In genomic region chr13:95374701-95375553, GRCm38 (mm10) we compare ENCODE assay signal across 7 mouse cellular contexts. TPM values are rescaled to one million over a fixed set of nuclear protein-coding genes. Genes with fewer than 3 reads are reported as not detected.
DNase-seq lines count a peak whose midpoint lies in the region; ATAC-seq lines count a peak whose summit lies in the region.

Aggf1 (minus strand) TSS chr13:95375352.

- DNase-seq in adrenal gland, adult 8-10 months = peak; percentile 88
- DNase-seq in embryo, embryonic 9.5 days (ENCODE audit: extremely low spot score) = peak; percentile 86
- peak; percentile 74 to 91 for DNase-seq in gastrocnemius, postnatal 4 days (ENCODE audit: low spot score in 2 of 2)
- DNase-seq in left cerebral cortex, postnatal 36 days (ENCODE audit: low spot score in 2 of 2) = peak; percentile 92 to 93
- DNase-seq in midbrain, embryonic 11.5 days (ENCODE audit: low spot score, missing footprints) = peak; percentile 99
- peak; percentile 81 for DNase-seq in skeletal muscle tissue, adult 2 months (ENCODE audit: low read depth, low spot score)

- H3K36me3 ChIP-seq in intestine, embryonic 16.5 days (ENCODE audit: control insufficient read depth, insufficient read depth, low read length) = 0 out of 2 replicates have a peak, but pooled peaks cover 3% of the 10 kb centered on the region
- H3K36me3 ChIP-seq in midbrain, embryonic 11.5 days (ENCODE audit: control insufficient read depth, insufficient read depth, low read length) = peaks cover 3% of the 10 kb centered on the region; the same call in 1 of the 2 replicates

- H3K27me3 ChIP-seq in intestine, embryonic 16.5 days (replicated peaks; ENCODE audit: control insufficient read depth, insufficient read depth, low read length) = no peaks in the 10 kb centered on the region
- no peaks in the 10 kb centered on the region for H3K27me3 ChIP-seq in midbrain, embryonic 11.5 days (ENCODE audit: control insufficient read depth, insufficient read depth, low read length)

- H3K4me3 ChIP-seq in intestine, embryonic 16.5 days (ENCODE audit: low read length) = peak within 1 kb of the TSS; percentile 74
- peak within 1 kb of the TSS; percentile 100 for H3K4me3 ChIP-seq in midbrain, embryonic 11.5 days (ENCODE audit: low read depth, low read length)

- H3K9me3 ChIP-seq in intestine, embryonic 16.5 days (ENCODE audit: control insufficient read depth, low read length) = no peaks in the 10 kb centered on the region
- no peaks in the 10 kb centered on the region for H3K9me3 ChIP-seq in midbrain, embryonic 11.5 days (ENCODE audit: control insufficient read depth, low read length)

- intact Hi-C loops in left cerebral cortex, postnatal 36 days (cut with DNase I) = no loop called here

- peak within 1 kb of the TSS; percentile 82 for H3K9ac ChIP-seq in intestine, embryonic 16.5 days (ENCODE audit: low read depth, low read length)
- H3K9ac ChIP-seq in midbrain, embryonic 11.5 days (ENCODE audit: low read length) = peak within 1 kb of the TSS; percentile 89

- peak; percentile 98 for ATAC-seq in intestine, embryonic 16.5 days
- ATAC-seq in midbrain, embryonic 11.5 days (ENCODE audit: low FRiP score) = peak; percentile 98

- under 1% methylated on average over 85 of the region's 86 CpGs for WGBS in intestine, embryonic 16.5 days
- WGBS in midbrain, embryonic 11.5 days = under 1% methylated on average over 86 of the region's 86 CpGs

- peaks cover 11% of the 10 kb centered on the region for H3K4me1 ChIP-seq in intestine, embryonic 16.5 days (ENCODE audit: control insufficient read depth, insufficient read depth, low read length)
- peaks cover 10% of the 10 kb centered on the region for H3K4me1 ChIP-seq in midbrain, embryonic 11.5 days (ENCODE audit: control insufficient read depth, insufficient read depth, low read length)

- H3K27ac ChIP-seq in intestine, embryonic 16.5 days (ENCODE audit: low read length) = peak within 1 kb of the TSS; percentile 88
- H3K27ac ChIP-seq in midbrain, embryonic 11.5 days (ENCODE audit: low read depth, low read length) = peak within 1 kb of the TSS; percentile 30

- peak within 1 kb of the TSS; percentile 71 for H3K4me2 ChIP-seq in intestine, embryonic 16.5 days (ENCODE audit: low read depth, low read length)
- peak within 1 kb of the TSS; percentile 84 for H3K4me2 ChIP-seq in midbrain, embryonic 11.5 days

RNA-seq across cellular contexts. Expression of gene Aggf1, which starts in this region (rescaled TPM):
- 10 to 100 TPM; 37.8 to 43.1 (median 40.3) TPM for total RNA-seq in adrenal gland, adult 8-10 months (2022)
- 10 to 100 TPM; 22.4 to 22.5 TPM for total RNA-seq in gastrocnemius, postnatal 4 days (2021)
- polyA plus RNA-seq in intestine, embryonic 16.5 days (2015; fragmentation: Nextera tagmentation; extraction: Ambion mirVana) = 22.8 and 25.0 TPM in 2 replicates
- 10 to 100 TPM; 50.1 to 51.2 TPM for total RNA-seq in left cerebral cortex, postnatal 36 days (2021)
- 55.1 and 56.5 TPM in 2 replicates for polyA plus RNA-seq in midbrain, embryonic 11.5 days (2014; fragmentation: Nextera tagmentation; extraction: Ambion mirVana)

Comparison
In these comparisons a context has a peak if more than half of its experiments do, and no peak if none do; other contexts are left out.
1. Peak in every context shown above with its lines: DNase-seq, ATAC-seq, H3K4me3 ChIP-seq and H3K27ac ChIP-seq.